19 mouse cellular contexts compared by ENCODE assay signal in the genomic region with DNA sequence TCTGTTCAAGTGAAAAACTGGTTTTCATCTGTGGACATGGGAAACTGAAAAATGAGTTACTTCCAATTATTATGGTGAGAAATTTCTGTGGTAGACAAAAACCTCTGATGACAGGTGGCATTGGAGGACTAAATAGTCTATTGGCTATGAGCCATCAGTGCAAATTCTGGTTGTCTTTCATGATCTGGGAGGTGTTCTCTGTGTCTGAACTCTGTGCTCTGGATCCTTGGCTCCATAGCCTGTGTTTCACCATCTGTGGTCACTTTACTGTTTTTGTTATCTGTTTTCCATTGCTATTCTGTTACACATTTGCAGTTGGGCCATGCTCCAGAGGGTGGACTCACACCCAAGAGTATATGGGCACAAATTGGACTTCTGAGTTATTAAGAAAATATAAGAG.
DNase-seq lines count a peak whose midpoint lies in the region; ATAC-seq and TF ChIP-seq lines count a peak whose summit lies in the region.
"Had no signal": no experiment of that assay in that cellular context is flagged by ENCODE, and none has a peak within 500 bp of the region (broad histone marks: within the 10 kb centered on the region; RNA-seq: fewer than 3 reads in every experiment).

No protein-coding gene starts in this region.

- no peaks in the 10 kb centered on the region for H3K36me3 ChIP-seq in liver, adult 2 months (ENCODE audit: control insufficient read depth, insufficient read depth, low read length)
- no peaks in the 10 kb centered on the region for H3K36me3 ChIP-seq in liver, embryonic 12.5 days
- no peaks in the 10 kb centered on the region for H3K36me3 ChIP-seq in hindbrain, embryonic 12.5 days
- H3K36me3 ChIP-seq: embryonic facial prominence, embryonic 13.5 days; forebrain, embryonic 12.5 days; heart, embryonic 13.5 days had no signal

- H3K9ac ChIP-seq in liver, adult 2 months (ENCODE audit: low read depth, low read length) = no peak overlapping the region
- H3K9ac ChIP-seq in liver, embryonic 12.5 days = no peak overlapping the region
- no peak overlapping the region for H3K9ac ChIP-seq in hindbrain, embryonic 12.5 days
- H3K9ac ChIP-seq: embryonic facial prominence, embryonic 13.5 days; forebrain, embryonic 12.5 days; heart, embryonic 13.5 days had no signal

- DNase-seq in liver, adult 2 months (ENCODE audit: extremely low read depth, low read depth, low spot score) = peak; percentile 64
- DNase-seq in cerebellum, adult 2 months = peak; percentile 17 to 67
- peak; percentile 5 to 28 for DNase-seq in cerebellum, postnatal 10 days
- no peak for DNase-seq in left cerebral cortex, postnatal 4 days
- no peak for DNase-seq in left cerebral cortex, postnatal 25 days (ENCODE audit: low spot score in 2 of 2)
- DNase-seq: adrenal gland, postnatal 14 days; gastrocnemius, postnatal 36 days; heart, adult 11 months; heart, postnatal 36 days; kidney, adult 8-10 months had no signal

- no peaks in the 10 kb centered on the region for H3K79me2 ChIP-seq in liver, adult 2 months (ENCODE audit: control insufficient read depth, insufficient read depth, low read length)

- no peak overlapping the region for H3K4me3 ChIP-seq in liver, adult 2 months (ENCODE audit: insufficient read depth, low read depth, low read length)
- H3K4me3 ChIP-seq in liver, embryonic 12.5 days = no peak overlapping the region
- no peak overlapping the region for H3K4me3 ChIP-seq in cerebellum, adult 2 months (replicated peaks; ENCODE audit: insufficient read depth, low read depth, low read length)
- H3K4me3 ChIP-seq in hindbrain, embryonic 12.5 days = no peak overlapping the region
- H3K4me3 ChIP-seq: embryonic facial prominence, embryonic 13.5 days; forebrain, embryonic 12.5 days; heart, embryonic 13.5 days had no signal

- no peaks in the 10 kb centered on the region for H3K27me3 ChIP-seq in liver, adult 2 months (ENCODE audit: control insufficient read depth, insufficient read depth, low read length)
- no peaks in the 10 kb centered on the region for H3K27me3 ChIP-seq in liver, embryonic 12.5 days (replicated peaks)
- no peaks in the 10 kb centered on the region for H3K27me3 ChIP-seq in cerebellum, adult 2 months (ENCODE audit: control insufficient read depth, insufficient read depth, low read length)
- H3K27me3 ChIP-seq in hindbrain, embryonic 12.5 days = no peaks in the 10 kb centered on the region
- H3K27me3 ChIP-seq: embryonic facial prominence, embryonic 13.5 days; forebrain, embryonic 12.5 days; heart, embryonic 13.5 days had no signal

- H3K4me2 ChIP-seq in liver, embryonic 12.5 days = no peak overlapping the region
- no peak overlapping the region for H3K4me2 ChIP-seq in hindbrain, embryonic 12.5 days (replicated peaks)
- H3K4me2 ChIP-seq: embryonic facial prominence, embryonic 13.5 days; forebrain, embryonic 12.5 days; heart, embryonic 13.5 days had no signal

- H3K9me3 ChIP-seq in liver, embryonic 12.5 days (replicated peaks) = no peaks in the 10 kb centered on the region
- H3K9me3 ChIP-seq in hindbrain, embryonic 12.5 days (replicated peaks) = no peaks in the 10 kb centered on the region
- H3K9me3 ChIP-seq: embryonic facial prominence, embryonic 13.5 days; forebrain, embryonic 12.5 days; heart, embryonic 13.5 days had no signal

- peaks cover 7% of the 10 kb centered on the region for H3K4me1 ChIP-seq in liver, adult 2 months (ENCODE audit: control insufficient read depth, insufficient read depth, low read length)
- H3K4me1 ChIP-seq in liver, embryonic 12.5 days = no peaks in the 10 kb centered on the region
- H3K4me1 ChIP-seq in cerebellum, adult 2 months (ENCODE audit: control insufficient read depth, insufficient read depth, low read length) = peaks cover 3% of the 10 kb centered on the region; the same call in 1 of the 2 replicates
- peaks cover 13% of the 10 kb centered on the region for H3K4me1 ChIP-seq in hindbrain, embryonic 12.5 days
- H3K4me1 ChIP-seq: heart, embryonic 13.5 days had no signal

- intact Hi-C loops in left cerebral cortex, postnatal 4 days (cut with DNase I) = no loop called here
- intact Hi-C loops in left cerebral cortex, postnatal 25 days (cut with DNase I) = no loop called here

- no peak for TF ChIP-seq POLR2A in liver, adult 2 months (IDR thresholded peaks at IDR 0.05; ENCODE audit: extremely low read depth, insufficient read depth, low read length)
- no peak for TF ChIP-seq POLR2A in cerebellum, adult 2 months (IDR thresholded peaks at IDR 0.05; ENCODE audit: borderline replicate concordance, insufficient read depth, low read length)

- no peak overlapping the region for H3K27ac ChIP-seq in liver, adult 2 months (replicated peaks; ENCODE audit: insufficient read depth, low read depth, low read length)
- no peak overlapping the region for H3K27ac ChIP-seq in liver, embryonic 12.5 days
- no peak overlapping the region for H3K27ac ChIP-seq in cerebellum, adult 2 months (ENCODE audit: insufficient read depth, low read length)
- no peak overlapping the region for H3K27ac ChIP-seq in hindbrain, embryonic 12.5 days
- H3K27ac ChIP-seq: embryonic facial prominence, embryonic 13.5 days; forebrain, embryonic 12.5 days; heart, embryonic 13.5 days had no signal

- no peak for ATAC-seq in liver, embryonic 12.5 days
- ATAC-seq in hindbrain, embryonic 12.5 days (ENCODE audit: low FRiP score) = no peak
- ATAC-seq: forebrain, embryonic 16.5 days; hindbrain, embryonic 16.5 days; inflammation-experienced regulatory T-cells, adult 6 months; intestine, postnatal 0 days had no signal

- TF ChIP-seq CTCF in liver, adult 2 months (IDR thresholded peaks at IDR 0.05; ENCODE audit: low read depth, low read length) = no peak
- no peak for TF ChIP-seq CTCF in cerebellum, adult 2 months (IDR thresholded peaks at IDR 0.05; ENCODE audit: borderline replicate concordance, insufficient read depth, low read depth, low read length)

Comparison
In these comparisons a context has a peak if more than half of its experiments do, and no peak if none do; other contexts are left out.
1. DNase-seq: peak in liver, adult 2 months (single experiment), cerebellum, adult 2 months (2 of 2) and cerebellum, postnatal 10 days (2 of 2); none in left cerebral cortex, postnatal 4 days (single experiment) and left cerebral cortex, postnatal 25 days (0 of 2).